Comparison of ENCODE assay signal across 18 mouse cellular contexts in the genomic region with DNA sequence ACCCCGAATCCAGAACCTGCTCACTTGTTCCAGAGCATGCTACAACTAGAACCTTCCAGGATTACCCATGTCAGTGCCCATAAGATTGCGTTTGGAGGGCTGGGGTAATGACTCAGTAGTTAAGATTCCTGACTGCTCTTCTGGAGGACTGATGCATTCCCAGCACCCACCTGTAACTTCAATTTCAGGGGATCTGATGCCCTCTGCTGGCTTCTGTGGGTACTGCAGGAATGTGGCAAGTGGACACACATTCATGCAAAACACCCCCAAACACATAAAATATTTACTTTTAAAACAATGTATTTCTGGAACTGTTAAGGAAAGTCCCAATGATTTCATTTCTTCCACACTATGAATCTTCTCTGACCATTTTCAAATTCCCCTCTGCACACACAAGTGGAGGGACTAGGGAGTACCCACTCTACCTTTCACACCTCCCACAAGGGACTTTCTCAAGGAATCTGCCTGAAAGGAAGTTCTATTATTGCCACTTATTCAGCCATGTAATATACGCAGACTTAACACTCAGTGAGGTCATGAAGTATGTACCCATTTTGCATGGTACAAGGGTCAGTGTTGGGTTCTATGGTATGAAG. TPM values are rescaled to one million over a fixed set of nuclear protein-coding genes. Genes with fewer than 3 reads are reported as not detected.
DNase-seq lines count a peak whose midpoint lies in the region; ATAC-seq and TF ChIP-seq lines count a peak whose summit lies in the region.
"Had no signal": no experiment of that assay in that cellular context is flagged by ENCODE, and none has a peak within 500 bp of the region (broad histone marks: within the 10 kb centered on the region; RNA-seq: fewer than 3 reads in every experiment).

No protein-coding gene starts in this region.

- no peaks in the 10 kb centered on the region for H3K27me3 ChIP-seq in forebrain, postnatal 0 days (ENCODE audit: insufficient read depth, low read length)
- H3K27me3 ChIP-seq in forebrain, embryonic 11.5 days (ENCODE audit: control insufficient read depth, insufficient read depth, low read length), result no peaks in the 10 kb centered on the region
- no peaks in the 10 kb centered on the region for H3K27me3 ChIP-seq in liver, postnatal 0 days (ENCODE audit: insufficient read depth, low read length)
- peaks cover 0 to 3% of the 10 kb centered on the region in 2 experiments; a peak in 3 of 4 replicates for H3K27me3 ChIP-seq in MEL (ENCODE audit: control insufficient read depth in 1 of 2, insufficient read depth in 2 of 2, low read length in 2 of 2)
- no peaks in the 10 kb centered on the region for H3K27me3 ChIP-seq in splenic B cell, adult 2 months (ENCODE audit: control insufficient read depth, insufficient read depth, low read length, poor library complexity, severe bottlenecking)
- H3K27me3 ChIP-seq in thymus, adult 2 months (ENCODE audit: control insufficient read depth, insufficient read depth, low read length), result no peaks in the 10 kb centered on the region
- H3K27me3 ChIP-seq: embryonic facial prominence, embryonic 13.5 days; midbrain, embryonic 15.5 days; neural tube, embryonic 12.5 days had no signal

- DNase-seq in forebrain, postnatal 0 days, result no peak
- no peak for DNase-seq in forebrain, embryonic 11.5 days (ENCODE audit: low spot score)
- no peak for DNase-seq in liver, postnatal 0 days
- DNase-seq in liver, result no peak
- peak; percentile 35 for DNase-seq in MEL (ENCODE audit: low read depth, low spot score)
- DNase-seq in splenic B cell, adult 2 months (ENCODE audit: low read depth, low spot score), result peak; percentile 13
- no peak for DNase-seq in thymus, adult 2 months
- DNase-seq in adrenal gland, adult 8-10 months, result no peak
- DNase-seq: cerebellum, adult 11-12 months; kidney, adult 11 months; kidney, postnatal 25 days; lung, adult 2 months; right cerebral cortex, postnatal 25 days; thymus, postnatal 14 days had no signal

- H3K4me3 ChIP-seq in forebrain, postnatal 0 days (ENCODE audit: low read depth, low read length), result no peak overlapping the region
- H3K4me3 ChIP-seq in forebrain, embryonic 11.5 days (ENCODE audit: low read depth, low read length), result no peak overlapping the region
- no peak overlapping the region for H3K4me3 ChIP-seq in liver, postnatal 0 days (ENCODE audit: low read depth, low read length)
- H3K4me3 ChIP-seq in MEL (ENCODE audit: control insufficient read depth in 1 of 2, insufficient read depth in 1 of 2, low read depth in 2 of 2, low read length in 2 of 2), result no peak overlapping the region
- H3K4me3 ChIP-seq in thymus, adult 2 months (ENCODE audit: control insufficient read depth, insufficient read depth, low read length), result no peak overlapping the region
- H3K4me3 ChIP-seq: embryonic facial prominence, embryonic 13.5 days; limb, embryonic 12.5 days; midbrain, embryonic 15.5 days; neural tube, embryonic 12.5 days had no signal

- H3K36me3 ChIP-seq in forebrain, postnatal 0 days (ENCODE audit: insufficient read depth), result no peaks in the 10 kb centered on the region
- H3K36me3 ChIP-seq in forebrain, embryonic 11.5 days (ENCODE audit: control insufficient read depth, insufficient read depth, low read length), result no peaks in the 10 kb centered on the region
- H3K36me3 ChIP-seq in liver, postnatal 0 days (replicated peaks; ENCODE audit: insufficient read depth, low read length), result no peaks in the 10 kb centered on the region
- no peaks in the 10 kb centered on the region for H3K36me3 ChIP-seq in MEL (ENCODE audit: control insufficient read depth in 1 of 2, insufficient read depth in 2 of 2, low read length in 2 of 2)
- no peaks in the 10 kb centered on the region for H3K36me3 ChIP-seq in splenic B cell, adult 2 months (ENCODE audit: control insufficient read depth, insufficient read depth, low read length, poor library complexity, severe bottlenecking)
- no peaks in the 10 kb centered on the region for H3K36me3 ChIP-seq in thymus, adult 2 months (ENCODE audit: control insufficient read depth, insufficient read depth, low read length)
- H3K36me3 ChIP-seq: embryonic facial prominence, embryonic 13.5 days; limb, embryonic 12.5 days; midbrain, embryonic 15.5 days; neural tube, embryonic 12.5 days had no signal

- H3K27ac ChIP-seq in forebrain, postnatal 0 days (ENCODE audit: low read depth, low read length), result no peak overlapping the region
- H3K27ac ChIP-seq in forebrain, embryonic 11.5 days (ENCODE audit: low read depth, low read length), result no peak overlapping the region
- H3K27ac ChIP-seq in liver, postnatal 0 days (ENCODE audit: low read depth), result no peak overlapping the region
- H3K27ac ChIP-seq in MEL (ENCODE audit: control insufficient read depth, low read depth, low read length), result no peak overlapping the region
- H3K27ac ChIP-seq in thymus, adult 2 months (ENCODE audit: control insufficient read depth, insufficient read depth, low read length), result no peak overlapping the region
- H3K27ac ChIP-seq: embryonic facial prominence, embryonic 13.5 days; limb, embryonic 12.5 days; midbrain, embryonic 15.5 days; neural tube, embryonic 12.5 days had no signal

- no peak overlapping the region for H3K4me2 ChIP-seq in forebrain, postnatal 0 days (ENCODE audit: low read depth)
- no peak overlapping the region for H3K4me2 ChIP-seq in forebrain, embryonic 11.5 days (ENCODE audit: low read depth, low read length, severe bottlenecking)
- no peak overlapping the region for H3K4me2 ChIP-seq in liver, postnatal 0 days (ENCODE audit: low read depth, low read length)
- H3K4me2 ChIP-seq: embryonic facial prominence, embryonic 13.5 days; limb, embryonic 12.5 days; midbrain, embryonic 15.5 days; neural tube, embryonic 12.5 days had no signal

- no peaks in the 10 kb centered on the region for H3K4me1 ChIP-seq in forebrain, postnatal 0 days (ENCODE audit: insufficient read depth)
- H3K4me1 ChIP-seq in forebrain, embryonic 11.5 days (replicated peaks; ENCODE audit: control insufficient read depth, insufficient read depth, low read length), result no peaks in the 10 kb centered on the region
- no peaks in the 10 kb centered on the region for H3K4me1 ChIP-seq in liver, postnatal 0 days (ENCODE audit: insufficient read depth)
- H3K4me1 ChIP-seq in MEL (ENCODE audit: control insufficient read depth in 1 of 2, insufficient read depth in 2 of 2, low read length in 2 of 2), result no peaks in the 10 kb centered on the region
- no peaks in the 10 kb centered on the region for H3K4me1 ChIP-seq in thymus, adult 2 months (replicated peaks; ENCODE audit: control insufficient read depth, insufficient read depth, low read length)
- H3K4me1 ChIP-seq: embryonic facial prominence, embryonic 13.5 days; midbrain, embryonic 15.5 days; neural tube, embryonic 12.5 days had no signal

- TF ChIP-seq RAD21 in MEL (IDR thresholded peaks at IDR 0.05; ENCODE audit: low read depth, low read length), result peak; percentile 24

- H3K79me2 ChIP-seq in MEL (ENCODE audit: control insufficient read depth, insufficient read depth, low read length, poor library complexity), result no peaks in the 10 kb centered on the region

- TF ChIP-seq EP300 in liver, postnatal 0 days (IDR thresholded peaks at IDR 0.05; ENCODE audit: low read depth), result no peak
- TF ChIP-seq EP300 in MEL (IDR thresholded peaks at IDR 0.05; ENCODE audit: low read depth in 1 of 2, low read length in 2 of 2), result no peak

- 0 out of 2 replicates have a peak, but pooled peaks have one; percentile 19 for TF ChIP-seq CTCF in forebrain, postnatal 0 days (IDR thresholded peaks at IDR 0.05; ENCODE audit: low read depth)
- TF ChIP-seq CTCF in liver, postnatal 0 days (IDR thresholded peaks at IDR 0.05; ENCODE audit: low read depth), result peak; percentile 55
- peak; percentile 52 to 71 (median 57) for TF ChIP-seq CTCF in MEL (IDR thresholded peaks at IDR 0.05 in 2 of 3, conservative IDR thresholded peaks at IDR 0.05 in 1 of 3; ENCODE audit: control insufficient read depth in 1 of 3, insufficient read depth in 1 of 3, low read depth in 2 of 3, low read length in 3 of 3, poor library complexity in 1 of 3, severe bottlenecking in 1 of 3)
- TF ChIP-seq CTCF in thymus, adult 2 months (IDR thresholded peaks at IDR 0.05; ENCODE audit: borderline replicate concordance, control insufficient read depth, extremely low read depth, insufficient read depth, low read length, poor library complexity), result no peak

- no peak for ATAC-seq in forebrain, postnatal 0 days
- no peak for ATAC-seq in forebrain, embryonic 11.5 days (replicated peaks; ENCODE audit: low FRiP score)
- no peak for ATAC-seq in liver, postnatal 0 days
- ATAC-seq: midbrain, embryonic 15.5 days had no signal

- no peak for TF ChIP-seq POLR2A in MEL (IDR thresholded peaks at IDR 0.05; ENCODE audit: control insufficient read depth in 1 of 2, insufficient read depth in 1 of 2, low read depth in 1 of 2, low read length in 2 of 2, poor library complexity in 1 of 2)
- no peak for TF ChIP-seq POLR2A in thymus, adult 2 months (IDR thresholded peaks at IDR 0.05; ENCODE audit: control insufficient read depth, extremely low read depth, insufficient read depth, low read length, poor library complexity)

- no peaks in the 10 kb centered on the region for H3K9me3 ChIP-seq in forebrain, postnatal 0 days (ENCODE audit: low read length)
- peaks cover 4% of the 10 kb centered on the region; the same call in 1 of the 2 replicates for H3K9me3 ChIP-seq in forebrain, embryonic 11.5 days (ENCODE audit: control insufficient read depth, low read length)
- 0 out of 2 replicates have a peak, but pooled peaks cover 2% of the 10 kb centered on the region for H3K9me3 ChIP-seq in liver, postnatal 0 days (ENCODE audit: low read length)
- no peaks in the 10 kb centered on the region for H3K9me3 ChIP-seq in MEL (replicated peaks; ENCODE audit: insufficient read depth, low read length)
- H3K9me3 ChIP-seq: midbrain, embryonic 15.5 days had no signal

- H3K9ac ChIP-seq in forebrain, postnatal 0 days, result no peak overlapping the region
- no peak overlapping the region for H3K9ac ChIP-seq in forebrain, embryonic 11.5 days (ENCODE audit: low read length)
- no peak overlapping the region for H3K9ac ChIP-seq in liver, postnatal 0 days (replicated peaks)
- no peak overlapping the region for H3K9ac ChIP-seq in MEL (ENCODE audit: control insufficient read depth, low read depth, low read length, poor library complexity, severe bottlenecking)
- H3K9ac ChIP-seq: embryonic facial prominence, embryonic 13.5 days; limb, embryonic 12.5 days; midbrain, embryonic 15.5 days; neural tube, embryonic 12.5 days had no signal

- 96% methylated on average over 3 of the region's 3 CpGs for WGBS in forebrain, postnatal 0 days
- 92% methylated on average over 3 of the region's 3 CpGs for WGBS in forebrain, embryonic 11.5 days
- 85% methylated on average over 3 of the region's 3 CpGs for WGBS in liver, postnatal 0 days (ENCODE audit: insufficient replicate concordance)
- 94% methylated on average over 3 of the region's 3 CpGs for WGBS in thymus, adult 2 months

RNA-seq across cellular contexts. Expression of gene Slc35b4, which starts 48.2 kb away (rescaled TPM):
- total RNA-seq in forebrain, postnatal 0 days (2014; rRNA removed), result 24.0 and 26.2 TPM in 2 replicates
- 23.8 and 34.7 TPM in 2 replicates for polyA plus RNA-seq in forebrain, postnatal 0 days (2015; fragmentation: Nextera tagmentation; extraction: Ambion mirVana)
- 47.1 and 49.6 TPM in 2 replicates for polyA plus RNA-seq in forebrain, embryonic 11.5 days (2014; fragmentation: Nextera tagmentation; extraction: Ambion mirVana)
- polyA plus RNA-seq in liver, postnatal 0 days (2015; fragmentation: Nextera tagmentation; extraction: Ambion mirVana), result 13.4 and 15.6 TPM in 2 replicates
- 5.4 and 6.1 TPM in 2 replicates for total RNA-seq in MEL (2012; rRNA removed)
- 10 to 100 TPM in 1 of 2 experiments, not detected in 1; 10.7 TPM for polyA plus RNA-seq in MEL (2012; ENCODE audit: insufficient read depth in 1 of 2, insufficient read length in 2 of 2, low read depth in 1 of 2, low replicate concordance in 2 of 2, missing spikeins in 1 of 2)
- polyA plus RNA-seq in thymus, adult 2 months (2012; rRNA removed), result 49.6 and 50.3 TPM in 2 replicates
- total RNA-seq in adrenal gland, adult 8-10 months (2022), result 10 to 100 TPM; 38.6 to 47.2 (median 41.5) TPM

Comparison
In these comparisons a context has a peak if more than half of its experiments do, and no peak if none do; other contexts are left out.
1. DNase-seq: peak in MEL (single experiment) and splenic B cell, adult 2 months (single experiment); none in forebrain, postnatal 0 days (single experiment), forebrain, embryonic 11.5 days (single experiment), liver, postnatal 0 days (single experiment), liver (single experiment), thymus, adult 2 months (single experiment) and adrenal gland, adult 8-10 months (single experiment).